Mouse (Mus musculus) layer of hippocampus, adult 9-10 months (tissue): ENCODE measurements around the gene Tmem274.

Source experiments
- DNase-seq: peaks from one replicate; pipeline ENCODE4 v3.0.0; 2022; ENCODE audit warnings: low spot score

The Tmem274 gene

GRCm38 (mm10) chr4:149475096-149475495 lies 2.1 kb upstream of the Tmem274 start:
- no peak for DNase-seq

GRCm38 (mm10) chr4:149484566-149484965 lies 7.4 kb downstream of the Tmem274 start:
- no peak for DNase-seq

- DNase-seq: peak; percentile 60
These were observed 8.1 kb downstream of the Tmem274 start, which contains the start of the genes Nmnat1 and Lzic for GRCm38 (mm10) chr4:149485053-149485824. Gene Nmnat1 (minus strand): TSS chr4:149485202. Gene Lzic (plus strand): TSS chr4:149485229.

DNA sequence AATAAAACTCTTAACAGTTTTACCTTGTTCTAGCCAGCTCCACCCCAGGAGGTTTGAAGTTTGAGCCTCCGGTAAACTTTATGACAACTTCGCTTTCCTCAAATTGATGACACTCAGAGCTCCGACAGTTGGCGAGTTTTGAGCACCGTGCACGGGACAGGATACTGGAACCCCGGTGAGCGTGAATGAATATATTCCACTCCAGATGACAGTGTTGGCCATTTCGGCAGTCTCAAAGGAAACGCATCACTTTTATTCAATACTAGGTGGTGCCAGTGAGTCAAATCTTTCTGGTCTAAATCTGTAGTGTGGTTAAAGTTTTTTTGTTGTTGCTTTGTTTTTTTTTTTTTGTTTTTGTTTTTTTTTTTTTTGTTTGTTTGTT lies 8.6 kb downstream of the Tmem274 start:
- DNase-seq: no peak

DNA sequence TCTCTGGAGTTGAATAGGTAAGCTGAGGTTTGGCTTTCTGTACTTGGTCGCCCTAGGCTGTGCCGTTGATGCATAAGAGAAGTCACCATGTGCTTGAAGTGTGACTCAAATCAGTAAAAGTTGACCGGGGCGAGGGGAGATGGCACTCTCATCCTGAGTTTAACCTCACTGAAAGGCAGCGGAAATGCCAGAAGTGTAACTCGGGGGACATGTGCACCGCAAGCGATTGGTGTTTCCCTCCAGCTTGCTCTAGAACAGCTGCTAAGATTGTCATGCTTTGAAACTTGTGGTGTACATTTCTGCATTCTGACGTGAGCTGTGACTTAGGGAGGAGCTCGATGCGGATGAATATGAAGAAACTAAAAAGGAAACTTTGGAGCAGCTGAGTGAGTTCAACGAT lies 10.6 kb downstream of the Tmem274 start:
- no peak for DNase-seq

DNA sequence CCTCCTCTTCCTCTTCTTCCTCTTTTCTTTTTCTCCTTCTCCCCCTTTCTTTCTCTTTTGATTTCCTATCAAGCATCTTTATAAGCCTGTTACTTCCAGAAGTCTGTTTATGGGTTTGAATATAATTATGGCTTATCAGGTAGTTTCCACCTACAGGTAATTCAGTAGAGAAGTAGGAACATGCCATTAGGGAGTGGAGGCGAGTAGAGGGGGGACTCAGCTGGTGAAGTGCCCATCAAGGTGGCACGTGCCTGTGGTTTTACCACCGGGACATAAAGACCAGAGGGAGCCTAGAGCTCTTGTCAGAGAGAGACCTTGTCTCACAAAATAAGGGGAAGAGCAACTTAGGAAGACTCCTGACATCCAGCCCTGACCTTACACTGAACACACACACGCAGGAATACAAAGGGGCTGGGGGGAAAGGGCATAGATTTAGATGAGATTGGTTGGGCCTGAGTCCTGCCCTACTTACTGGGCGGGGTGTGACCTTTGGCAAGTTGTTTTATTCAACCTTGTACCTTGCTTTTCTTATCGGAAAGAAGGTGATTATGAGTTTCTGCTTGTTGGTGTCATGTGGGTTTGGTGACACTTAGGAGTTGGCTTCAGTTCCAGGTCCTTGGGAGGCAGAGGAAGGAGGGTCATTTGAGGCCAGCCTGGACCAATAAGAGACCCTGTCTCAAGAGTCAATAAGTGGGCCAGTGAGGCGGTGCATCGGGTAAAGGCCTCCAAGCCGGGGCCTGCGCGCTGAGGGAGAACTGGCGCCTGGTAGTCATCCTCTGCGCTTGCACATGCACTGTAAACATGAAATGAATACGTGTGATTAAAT lies 12.4 kb downstream of the Tmem274 start:
- DNase-seq: no peak

- DNase-seq: no peak
These were observed 14.0 kb downstream of the Tmem274 start for GRCm38 (mm10) chr4:149491151-149491550.

GRCm38 (mm10) chr4:149496612-149497011 lies 19.4 kb downstream of the Tmem274 start:
- DNase-seq: no peak

- no peak for DNase-seq
These were observed 21.7 kb downstream of the Tmem274 start for GRCm38 (mm10) chr4:149498901-149499300.

- DNase-seq: no peak
These were observed 22.6 kb downstream of the Tmem274 start for GRCm38 (mm10) chr4:149499790-149500189.

- DNase-seq: no peak
These were observed 27.2 kb downstream of the Tmem274 start for GRCm38 (mm10) chr4:149504363-149504762.

DNA sequence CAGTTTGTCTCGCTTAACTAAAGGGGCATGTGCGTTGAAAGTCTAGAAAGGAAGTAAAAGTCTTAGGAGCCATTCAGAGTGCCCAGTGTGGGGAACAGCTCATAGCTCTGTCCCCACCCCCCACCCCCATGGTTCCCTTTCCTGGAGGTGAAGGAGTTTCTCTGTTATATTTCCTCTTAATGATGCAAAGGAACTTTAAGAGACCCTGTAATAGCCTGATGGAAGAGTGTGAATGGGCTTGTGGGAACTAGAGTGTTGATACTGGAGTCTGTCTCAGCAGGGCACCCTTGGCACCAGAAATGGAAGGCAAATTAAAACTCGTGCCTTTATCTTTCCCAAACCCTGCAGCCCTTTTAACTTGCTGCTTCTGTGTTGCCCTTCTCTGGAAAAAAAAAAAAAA lies 27.7 kb downstream of the Tmem274 start:
- DNase-seq: no peak

DNA sequence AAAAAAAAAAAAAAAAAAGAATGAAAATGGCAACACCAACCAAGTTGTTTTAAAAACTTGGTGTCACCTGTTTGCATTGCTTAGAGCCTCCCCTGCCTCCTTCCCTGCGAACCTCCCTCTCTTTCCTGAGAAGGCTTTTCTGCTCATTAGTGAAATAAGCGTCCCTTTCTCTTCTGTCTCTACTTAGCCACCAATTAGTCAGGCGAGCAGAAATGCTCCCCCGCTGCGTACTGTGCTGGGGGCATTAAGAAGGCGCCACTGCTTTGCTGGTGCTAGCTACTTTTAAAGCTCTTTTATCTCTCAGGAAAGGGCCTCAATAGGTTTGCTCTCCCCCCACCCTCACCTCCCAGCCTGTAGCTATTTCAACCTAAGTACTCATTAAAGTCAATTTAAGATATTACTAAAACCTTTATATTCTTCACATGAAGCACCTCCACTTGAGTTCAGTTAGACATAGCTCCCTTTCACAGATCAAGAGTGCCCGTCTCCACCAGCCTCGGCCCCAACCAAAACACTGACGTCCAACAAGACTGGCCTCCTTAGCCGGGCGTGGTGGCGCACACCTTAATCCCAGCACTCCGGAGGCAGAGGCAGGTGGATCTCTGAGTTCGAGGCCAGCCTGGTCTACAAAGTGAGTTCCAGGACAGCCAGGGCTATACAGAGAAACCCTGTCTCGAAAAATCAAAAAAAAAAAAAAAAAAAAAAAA lies 28.2 kb downstream of the Tmem274 start:
- DNase-seq: no peak

GRCm38 (mm10) chr4:149506904-149507303 lies 29.7 kb downstream of the Tmem274 start:
- no peak for DNase-seq

DNA sequence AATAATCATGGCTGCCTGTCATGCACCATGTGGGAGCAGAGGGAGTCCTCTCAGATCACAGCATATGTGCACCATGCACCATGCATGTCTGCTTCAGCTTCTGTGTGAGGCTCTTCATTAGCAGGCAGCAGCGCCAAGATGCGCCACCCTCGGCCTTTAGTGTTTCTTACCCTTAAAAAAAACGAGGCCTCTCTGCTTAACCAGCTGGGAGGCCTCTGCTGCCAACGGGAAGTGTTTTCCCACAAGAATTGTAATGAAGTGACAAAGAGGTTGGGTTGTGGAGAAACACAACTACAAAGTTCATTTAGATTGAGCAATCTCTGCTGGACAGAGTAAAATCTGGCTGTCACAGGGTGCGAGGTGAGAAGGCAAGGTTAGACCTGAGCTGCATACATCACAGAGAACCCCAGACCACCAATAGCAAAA lies 34.1 kb downstream of the Tmem274 start:
- no peak for DNase-seq

DNA sequence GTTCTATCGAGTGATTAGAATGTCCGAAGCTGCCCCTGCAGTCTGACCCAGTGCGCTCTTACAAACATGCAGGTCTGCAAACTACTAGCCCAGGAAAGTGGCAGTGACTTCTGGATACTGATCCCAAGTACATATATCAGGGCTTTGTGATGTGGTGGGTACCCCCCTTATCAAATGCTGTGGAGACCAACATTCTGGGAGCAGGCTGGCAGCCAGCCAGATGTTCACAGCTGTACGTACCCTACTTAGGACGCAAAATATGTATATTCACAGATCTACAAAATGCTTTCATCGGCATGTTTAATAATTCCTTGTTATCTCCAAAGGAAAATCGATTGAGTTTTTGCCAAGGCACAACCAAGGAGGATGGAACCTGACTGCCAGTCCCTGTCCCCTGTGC lies 34.9 kb downstream of the Tmem274 start:
- DNase-seq: no peak

DNA sequence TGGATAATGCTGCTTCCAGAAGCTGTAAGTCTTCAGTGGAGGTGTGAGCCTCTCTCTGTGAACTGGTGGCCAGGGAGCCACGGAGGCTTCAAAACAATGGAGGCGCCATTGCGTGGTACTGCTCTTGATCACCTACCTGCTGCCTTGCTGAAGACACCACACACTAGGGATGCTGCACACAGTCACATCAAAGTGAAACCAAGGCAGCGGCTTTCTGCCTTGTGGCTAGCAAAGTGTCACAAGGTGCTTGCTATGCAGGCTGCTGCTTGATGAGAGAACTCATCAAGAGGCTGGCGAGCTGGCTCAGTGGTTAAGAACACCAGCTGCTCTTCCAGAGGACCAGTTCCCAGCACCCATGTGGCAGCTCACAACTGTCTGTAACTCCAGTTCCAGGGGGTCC lies 38.5 kb downstream of the Tmem274 start:
- DNase-seq: no peak

DNA sequence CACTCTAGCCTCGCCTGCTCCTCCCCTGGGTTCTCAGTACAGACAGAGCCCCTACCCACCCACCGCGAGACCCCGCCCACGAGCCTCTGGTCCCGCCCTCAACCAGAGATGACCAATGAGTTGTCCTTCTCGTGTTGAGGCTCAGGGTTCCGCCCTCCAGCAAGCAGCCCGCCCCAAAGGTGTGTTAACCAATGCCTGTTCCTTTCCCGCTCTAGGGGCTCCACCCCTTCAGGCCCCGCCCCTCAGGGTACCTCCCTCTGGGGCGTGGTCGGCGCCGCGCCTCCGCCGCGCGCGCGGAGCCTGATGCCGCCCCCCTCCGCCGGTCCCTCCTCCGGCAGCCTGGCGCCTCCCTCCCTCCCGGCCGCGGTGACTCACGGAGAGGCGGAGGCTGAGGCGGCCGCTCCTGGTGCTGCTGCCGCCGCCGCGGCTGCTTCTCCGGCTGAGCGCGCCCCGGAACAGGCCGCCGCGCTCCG lies 40.7 kb downstream of the Tmem274 start, which contains the start of gene Ctnnbip1:
Gene Ctnnbip1 (plus strand): TSS at position 369 of the 473 bp plus-strand sequence.
- peak; percentile 82 for DNase-seq

DNA sequence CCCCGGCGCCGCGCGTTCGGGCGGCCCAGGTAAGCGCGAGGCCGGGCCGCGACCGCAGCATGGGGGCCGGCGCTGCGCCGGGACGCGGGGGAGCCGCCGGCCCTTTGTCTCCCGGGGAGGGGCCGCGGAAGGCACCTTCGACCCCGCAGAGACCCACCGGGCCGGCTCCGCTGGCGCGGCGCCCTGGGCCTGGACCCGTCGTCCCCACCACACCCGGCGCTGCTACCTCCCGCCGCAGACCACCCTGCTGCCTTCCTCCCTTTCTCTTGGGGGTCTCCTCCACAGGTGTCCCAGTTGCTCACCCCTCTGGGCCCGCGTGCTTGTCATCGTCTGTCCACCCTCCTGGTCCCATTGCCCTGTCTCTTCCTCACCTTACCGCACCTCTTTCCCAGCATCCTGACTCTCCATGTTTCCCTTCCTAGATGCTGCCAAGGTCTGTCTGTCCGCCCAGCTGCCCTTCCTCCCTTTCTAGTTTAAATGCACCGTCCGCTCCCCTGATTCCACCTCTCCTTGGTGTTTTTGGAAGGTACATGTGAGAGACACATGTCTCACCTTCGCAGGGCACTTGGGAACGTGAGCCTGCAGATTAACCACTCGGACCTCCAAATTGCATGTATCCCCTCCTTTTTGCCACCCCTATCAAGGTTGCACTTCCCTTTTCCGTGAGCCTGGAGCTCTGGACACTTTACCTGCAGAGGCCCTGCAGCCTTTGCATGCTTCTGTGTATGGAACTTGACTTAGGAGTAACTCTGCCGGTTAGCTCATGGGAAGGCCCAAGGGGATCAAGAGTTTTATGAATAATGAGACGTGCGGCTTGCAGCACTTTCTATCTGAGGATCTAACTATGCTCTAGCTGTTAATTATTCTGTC lies 41.4 kb downstream of the Tmem274 start:
- no peak for DNase-seq

DNA sequence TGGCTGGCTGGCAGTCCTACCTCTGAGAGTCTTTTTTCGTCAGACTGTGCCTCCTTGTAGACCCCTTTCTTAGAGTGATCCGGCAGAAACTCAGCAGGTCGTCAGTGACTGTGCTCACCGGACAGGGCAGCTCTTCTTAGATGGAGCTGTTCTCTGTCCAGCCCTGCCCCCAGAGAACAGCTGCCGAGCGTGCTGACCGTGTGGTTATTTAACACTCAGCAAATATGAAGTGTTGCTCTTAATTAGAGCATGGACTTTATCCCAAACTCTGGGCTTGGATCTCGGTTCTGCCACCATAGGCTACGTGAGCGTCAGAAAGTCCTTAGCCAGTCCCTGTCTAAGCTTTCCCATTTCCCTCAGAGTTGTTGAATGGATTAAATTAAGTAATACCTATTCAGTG lies 44.1 kb downstream of the Tmem274 start:
- no peak for DNase-seq

DNA sequence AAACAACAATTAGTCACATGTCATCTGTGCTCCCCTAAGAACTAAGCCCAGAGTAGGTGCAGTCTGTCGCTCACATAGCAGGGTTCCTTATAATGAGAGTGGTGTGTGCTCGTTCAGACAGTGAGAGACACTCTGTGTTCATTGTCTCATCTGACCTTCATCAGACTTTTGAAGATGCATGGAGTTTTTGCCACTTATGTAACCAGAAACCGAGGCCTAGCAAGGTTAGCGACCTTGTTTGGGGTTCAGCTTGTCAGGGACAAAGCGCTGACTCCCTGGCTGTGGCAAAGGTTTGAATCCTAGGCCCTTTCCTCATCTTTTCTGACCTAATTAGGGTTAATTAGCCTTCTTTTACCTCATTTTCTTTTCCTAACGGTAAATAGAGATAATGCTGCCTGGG lies 46.8 kb downstream of the Tmem274 start:
- no peak for DNase-seq
